Mouse (Mus musculus) kidney, postnatal 4 days (tissue): Measurements from ENCODE around the gene Gpr107.

Source experiments
- DNase-seq, 2 experiments: peaks; one replicate each; pipeline ENCODE4 v3.0.0; 2021; ENCODE audit warnings: mixed read lengths in 2 of 2

The Gpr107 gene

DNA sequence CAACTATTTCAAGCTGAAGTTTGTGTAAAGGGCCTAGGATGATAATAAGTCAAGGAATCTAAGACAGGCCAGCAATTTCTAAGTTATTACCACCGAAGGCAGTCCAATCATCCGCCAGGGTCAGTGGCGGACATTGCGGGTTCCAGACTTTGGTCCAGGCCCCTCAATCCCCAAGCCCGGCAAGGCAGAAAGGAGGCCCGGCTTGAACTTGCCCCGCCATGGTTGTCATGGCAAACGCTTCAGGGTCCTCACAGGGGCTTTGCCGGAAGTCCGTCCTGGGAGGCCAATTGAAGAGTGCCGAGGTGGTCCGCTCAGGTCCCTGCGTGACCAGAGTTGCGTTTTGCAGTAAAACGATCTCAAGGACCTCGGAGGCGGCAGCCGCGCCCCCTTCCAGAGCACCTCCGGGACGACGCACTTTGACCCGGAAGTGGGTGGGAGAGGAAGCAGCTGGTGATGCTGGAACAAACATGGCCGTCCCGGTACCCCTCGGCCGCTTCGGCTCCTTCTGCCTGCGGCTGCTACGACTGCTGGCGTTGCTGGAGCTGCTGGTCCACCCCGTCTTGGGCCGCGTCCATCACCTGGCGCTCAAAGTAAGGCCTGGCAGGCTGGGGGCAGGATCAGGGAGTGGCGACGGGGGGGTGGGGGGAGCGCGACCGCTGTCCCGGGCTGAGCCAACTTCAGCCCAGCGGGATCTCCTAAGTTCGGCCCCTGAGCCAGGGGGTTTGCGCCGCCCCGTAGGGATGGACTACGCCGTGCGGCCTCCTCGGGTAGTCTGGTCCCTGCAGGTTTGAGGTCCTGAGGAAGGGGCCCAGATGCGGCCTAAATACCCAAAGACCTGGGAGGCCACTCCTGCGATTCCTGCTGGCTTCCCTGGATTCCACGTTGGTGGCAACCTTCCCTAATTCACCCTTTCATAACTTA is at the start of gene Gpr107:
Gpr107 (plus strand) TSS at position 425 of the 921 bp plus-strand sequence.
- DNase-seq = peak; percentile 92 to 94

DNA sequence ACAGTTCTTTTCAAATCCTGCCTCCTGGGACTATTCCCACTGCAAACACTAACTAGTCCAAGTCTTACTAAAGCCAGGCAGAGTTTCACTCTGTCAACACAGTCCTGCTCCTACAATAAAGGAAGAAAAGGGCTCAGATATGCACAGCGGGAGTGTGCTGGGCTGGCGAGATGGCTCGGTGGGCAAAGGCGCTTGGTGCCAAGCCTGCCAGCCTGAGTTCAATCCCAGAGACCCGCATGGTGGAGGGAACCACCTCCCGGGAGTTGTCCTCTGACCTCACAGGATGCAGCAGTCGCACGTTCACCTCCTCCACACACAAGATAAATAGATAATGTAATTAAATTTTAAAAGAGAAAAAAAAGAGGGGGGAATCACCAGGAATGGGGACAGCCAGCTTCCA is 48.8 kb upstream of the Gpr107 start:
- DNase-seq = no peak

DNA sequence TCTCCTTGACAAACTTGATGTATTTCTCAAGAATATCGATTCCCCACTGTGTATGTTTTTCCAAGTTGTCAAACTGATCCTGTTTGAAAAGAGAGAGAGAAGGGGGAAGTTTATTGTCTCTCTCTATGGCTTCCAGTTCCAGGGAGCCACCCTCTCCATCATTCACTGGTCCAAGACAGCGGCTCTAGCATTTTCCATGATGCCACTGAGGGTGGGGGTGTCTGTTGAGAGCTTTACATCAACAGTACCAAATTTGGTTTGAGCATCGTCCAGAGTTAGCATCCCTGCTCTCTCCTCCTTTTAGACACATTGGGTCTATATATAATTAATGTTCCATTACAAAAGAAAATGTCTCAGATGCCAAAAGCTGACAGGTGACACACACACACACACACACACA is 46.8 kb upstream of the Gpr107 start:
- no peak for DNase-seq

DNA sequence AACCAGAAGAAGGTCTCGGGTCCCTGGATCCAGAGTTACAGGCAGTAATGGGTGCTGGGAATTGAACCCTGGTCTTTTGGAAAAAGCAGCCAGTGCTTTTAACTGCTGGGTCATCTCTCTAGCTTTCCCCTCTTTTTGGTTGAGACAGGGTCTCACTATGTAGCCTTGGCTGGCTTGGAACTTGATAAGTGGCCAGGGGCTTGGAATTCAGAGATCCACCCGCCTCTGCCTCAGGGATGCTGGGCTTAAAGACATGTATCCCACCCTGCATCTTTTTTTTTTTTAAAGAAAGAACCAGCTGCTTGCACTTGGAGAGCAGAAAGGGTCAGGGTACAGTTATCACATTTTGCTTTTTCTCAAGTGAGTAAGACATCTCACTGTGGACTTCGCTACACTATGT is 46.1 kb upstream of the Gpr107 start:
- no peak for DNase-seq

DNA sequence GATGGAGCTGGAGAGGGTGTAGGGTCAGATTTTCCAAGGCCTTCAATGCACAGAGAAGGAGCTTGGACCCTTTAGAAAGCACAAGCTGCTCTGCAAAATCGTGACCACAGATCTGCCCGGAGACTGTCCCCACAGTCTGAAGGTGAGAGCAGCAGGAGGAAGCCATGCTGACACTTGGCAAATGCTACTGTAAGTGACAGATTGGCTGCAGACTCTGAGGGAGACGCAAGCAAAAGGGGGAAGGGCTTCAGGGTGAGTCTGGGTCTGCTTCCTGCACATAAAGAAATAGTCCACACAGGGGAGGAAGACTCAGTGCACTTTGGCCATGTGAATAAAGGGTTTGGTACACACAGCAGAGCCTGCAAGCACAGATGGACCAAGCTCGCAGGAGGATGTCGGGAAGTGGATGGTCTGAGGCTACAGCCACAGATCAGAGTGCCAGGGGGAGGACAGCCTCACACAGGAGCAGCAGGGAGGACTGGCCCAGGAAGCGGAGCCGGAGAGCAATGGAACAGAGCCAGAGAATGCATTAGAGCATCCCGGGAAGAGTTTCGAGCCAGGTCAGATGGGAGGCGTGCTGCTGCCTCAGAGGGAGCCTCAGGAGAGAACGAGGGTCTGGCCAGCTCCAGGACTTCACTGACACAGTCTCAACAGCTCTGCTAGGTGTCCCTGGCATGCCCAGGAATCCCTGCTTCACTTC is 45.3 kb upstream of the Gpr107 start:
- DNase-seq = peak; percentile 42 to 64

DNA sequence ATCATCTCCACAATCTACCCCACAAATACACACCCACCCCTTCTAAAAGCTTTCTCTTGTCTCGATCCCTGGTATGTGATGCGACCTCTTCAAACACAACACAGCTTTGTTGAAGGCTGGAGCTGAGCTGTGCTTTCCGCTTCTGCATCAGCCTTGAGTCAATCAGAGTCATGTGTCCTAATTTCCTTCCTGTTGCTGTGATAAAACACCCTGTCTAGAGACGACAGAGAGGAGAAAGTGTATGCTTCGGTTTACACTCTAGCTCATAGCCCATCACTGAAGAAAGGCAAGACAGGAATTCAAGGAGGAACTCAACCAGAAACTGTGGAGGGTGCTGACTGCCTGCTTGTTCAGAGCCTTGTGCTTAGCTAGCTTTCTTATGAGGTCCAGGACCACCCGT is 43.9 kb upstream of the Gpr107 start:
- DNase-seq = no peak

DNA sequence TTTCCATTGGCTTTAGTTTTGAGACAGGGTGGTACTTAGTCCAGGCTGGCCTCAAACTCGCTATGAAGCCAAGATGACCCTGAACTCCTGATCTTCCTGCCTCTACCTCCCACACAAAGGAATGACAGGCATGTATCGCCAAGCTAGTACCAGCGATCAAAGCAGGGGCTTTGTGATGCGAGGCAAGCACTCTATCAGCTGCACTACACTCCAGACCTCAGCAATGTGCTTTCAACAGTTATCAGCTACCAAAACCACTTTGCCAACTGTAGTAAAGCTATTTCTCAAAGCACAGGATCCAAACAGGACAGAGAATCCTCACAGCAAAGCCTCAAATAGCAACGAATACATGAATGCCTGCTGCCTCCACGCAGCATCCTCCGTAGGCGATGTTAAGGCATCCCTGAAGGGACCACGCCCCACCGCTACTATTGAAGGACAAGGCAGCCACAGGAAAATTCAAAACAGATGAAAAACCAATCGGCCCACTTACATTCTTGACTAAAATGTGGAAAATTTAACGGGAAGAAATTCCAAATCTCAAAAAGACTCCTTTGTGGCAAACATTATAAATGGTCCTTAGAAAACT is 42.1 kb upstream of the Gpr107 start:
- no peak for DNase-seq

DNA sequence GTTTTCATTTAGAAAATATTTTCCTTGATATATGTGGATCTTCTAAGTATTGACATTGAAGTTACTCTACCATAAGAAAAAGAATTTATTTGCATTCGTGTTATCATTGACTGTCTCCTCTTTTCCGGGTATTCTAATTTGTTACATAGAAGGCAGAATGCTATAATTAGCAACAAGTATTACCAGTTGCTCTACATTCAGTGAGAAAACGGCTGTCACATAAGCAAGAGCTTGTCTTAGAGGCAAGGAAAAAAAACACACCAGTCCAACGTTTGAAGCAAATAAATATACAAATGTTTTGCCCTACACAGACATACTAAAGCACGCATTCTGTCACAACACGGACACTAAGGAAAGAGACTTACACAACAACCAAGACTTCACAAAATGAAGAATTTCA is 40.4 kb upstream of the Gpr107 start:
- no peak for DNase-seq

DNA sequence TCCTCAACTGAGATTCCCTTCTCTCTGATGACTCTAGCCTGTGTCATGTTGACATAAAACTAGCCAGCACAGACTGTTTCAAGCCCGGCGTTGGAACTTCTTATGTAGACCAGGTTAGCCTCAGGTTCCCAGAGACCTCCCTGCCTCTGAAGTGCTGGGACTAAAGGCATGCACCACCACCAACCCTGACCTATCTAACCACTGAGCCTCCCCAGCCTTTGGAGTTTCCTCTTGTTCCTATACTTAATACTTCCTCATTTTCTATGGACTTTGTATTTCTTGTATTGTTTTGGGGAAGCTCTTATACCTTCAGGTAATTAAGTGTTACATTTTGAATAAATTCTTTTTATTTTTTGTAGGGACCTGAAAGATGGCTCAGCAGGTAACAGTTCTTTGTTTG is 37.9 kb upstream of the Gpr107 start:
- DNase-seq = no peak

DNA sequence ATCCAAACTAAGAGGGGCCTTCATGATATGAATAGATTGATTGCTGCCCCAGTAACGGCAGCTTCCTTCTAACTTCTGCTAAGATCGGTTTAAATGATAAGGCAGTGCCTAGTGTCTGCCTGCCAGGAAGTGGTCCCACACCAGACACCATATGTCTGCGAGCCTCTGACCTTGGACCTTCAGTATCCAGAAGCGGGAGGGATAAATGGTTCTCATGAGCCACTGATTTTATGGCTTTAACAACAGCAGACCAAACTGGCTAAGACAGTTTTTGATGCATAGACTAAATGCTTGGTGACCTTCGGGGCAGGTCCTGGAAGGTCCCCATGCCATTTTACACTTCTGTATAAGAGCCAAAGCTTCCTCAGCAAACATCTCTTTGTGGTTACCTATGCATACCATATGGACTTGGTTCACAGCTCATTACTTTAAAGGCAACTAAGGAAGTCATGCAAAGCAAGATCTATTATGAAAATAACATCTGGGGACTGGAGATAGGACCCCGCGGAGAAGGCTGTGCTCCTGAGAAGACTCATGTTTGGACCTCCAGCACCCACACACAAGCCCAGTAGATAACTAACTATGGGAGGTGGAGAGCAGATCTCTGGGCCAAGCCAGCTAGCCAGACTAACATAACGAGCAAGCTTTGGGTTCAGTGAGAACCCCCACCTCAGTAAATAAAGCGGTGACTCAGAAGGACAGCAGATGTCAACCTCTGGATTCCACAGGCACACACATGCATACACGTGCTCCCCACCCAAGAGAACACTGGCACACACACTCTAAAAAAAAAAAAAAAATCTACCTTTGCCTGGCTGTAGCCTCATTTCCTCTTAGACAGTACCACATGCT is 36.8 kb upstream of the Gpr107 start:
- no peak for DNase-seq

DNA sequence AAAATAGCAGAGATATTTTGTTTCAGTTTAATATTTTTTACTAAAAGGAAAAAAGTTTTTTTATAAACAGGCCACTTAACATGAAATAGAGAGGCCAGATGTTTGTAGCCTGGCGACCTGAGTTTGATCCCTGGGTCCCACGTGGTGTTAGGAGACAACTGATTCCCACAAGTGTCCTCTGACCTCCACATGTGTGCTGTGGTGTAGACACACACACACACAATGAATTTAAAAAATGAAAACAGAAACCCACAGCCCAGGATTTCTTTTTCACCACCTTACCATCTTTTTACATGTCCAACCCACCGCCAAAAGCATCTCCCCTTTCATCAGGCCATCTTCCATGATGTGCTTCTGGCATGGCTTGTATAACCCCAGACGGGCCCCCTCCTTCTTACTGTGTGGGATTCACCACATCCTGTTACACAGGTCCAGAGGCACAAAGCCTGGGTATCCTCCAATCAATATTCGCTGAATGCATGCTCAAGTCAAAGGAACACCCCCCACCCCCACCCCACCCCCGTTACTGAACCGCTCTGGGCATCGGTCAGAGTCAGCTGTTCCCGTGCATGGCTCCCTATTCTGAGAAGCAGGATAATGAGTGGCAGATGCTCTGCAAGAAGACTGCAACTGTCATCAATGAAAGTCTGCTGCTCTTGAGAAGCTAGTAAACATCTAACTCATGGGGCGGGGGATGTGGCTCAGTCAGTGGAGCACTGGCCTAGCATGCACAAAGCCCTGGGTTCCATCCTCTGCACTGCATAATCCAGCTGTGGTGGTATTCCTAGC is 36.0 kb upstream of the Gpr107 start:
- no peak for DNase-seq

DNA sequence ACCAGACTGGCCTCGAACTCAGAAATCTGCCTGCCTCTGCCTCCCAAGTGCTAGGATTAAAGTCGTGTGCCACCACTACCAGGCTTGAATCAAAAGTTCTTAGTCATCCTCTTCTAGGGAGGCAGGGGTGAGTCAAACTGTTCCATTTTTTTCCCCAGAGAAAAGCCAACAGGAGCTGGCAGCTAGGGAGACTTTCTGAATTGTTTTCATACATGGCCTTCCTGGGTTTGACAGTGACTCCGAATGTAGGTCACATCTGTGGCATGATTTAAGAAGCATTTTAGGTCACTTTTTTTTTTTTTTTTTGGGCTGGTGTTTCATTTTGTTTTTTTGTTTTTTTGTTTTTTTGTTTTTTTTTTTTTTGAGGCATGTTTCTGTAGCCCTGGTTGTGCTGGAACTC is 33.9 kb upstream of the Gpr107 start:
- DNase-seq = no peak

DNA sequence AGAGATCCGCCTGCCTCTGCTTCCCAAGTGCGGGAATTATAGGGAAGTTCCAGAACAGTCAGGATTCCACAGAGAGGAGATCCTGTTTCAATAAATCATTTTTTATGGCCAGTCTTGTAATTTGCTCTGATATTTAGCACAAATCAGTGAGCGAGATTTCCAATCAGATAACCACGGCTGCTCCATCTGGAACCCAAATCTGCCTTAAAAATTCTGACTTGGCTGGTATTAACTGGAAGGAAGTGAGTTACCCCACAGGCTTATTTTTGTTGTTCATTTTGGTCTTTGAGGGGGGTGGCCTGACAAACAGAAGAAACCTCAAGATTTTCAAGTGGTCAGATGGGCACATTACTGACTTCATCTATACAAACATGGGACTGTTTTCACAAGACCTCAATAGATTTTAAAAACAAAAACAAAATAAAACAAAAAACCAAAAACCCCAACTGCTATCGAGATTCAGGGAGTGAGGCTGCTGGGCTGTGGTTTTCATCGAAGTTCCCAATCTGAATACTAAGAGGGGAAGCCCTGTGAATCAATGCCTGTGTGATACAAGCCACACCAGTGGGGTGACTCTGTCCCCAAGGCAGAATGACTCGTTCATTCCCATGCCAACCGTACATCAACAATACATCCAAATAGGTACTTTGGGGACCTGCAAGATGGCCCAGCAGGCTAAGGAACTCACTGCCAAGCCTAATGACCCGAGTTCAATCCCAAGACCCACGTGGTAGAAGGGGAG is 33.3 kb upstream of the Gpr107 start:
- DNase-seq = no peak

DNA sequence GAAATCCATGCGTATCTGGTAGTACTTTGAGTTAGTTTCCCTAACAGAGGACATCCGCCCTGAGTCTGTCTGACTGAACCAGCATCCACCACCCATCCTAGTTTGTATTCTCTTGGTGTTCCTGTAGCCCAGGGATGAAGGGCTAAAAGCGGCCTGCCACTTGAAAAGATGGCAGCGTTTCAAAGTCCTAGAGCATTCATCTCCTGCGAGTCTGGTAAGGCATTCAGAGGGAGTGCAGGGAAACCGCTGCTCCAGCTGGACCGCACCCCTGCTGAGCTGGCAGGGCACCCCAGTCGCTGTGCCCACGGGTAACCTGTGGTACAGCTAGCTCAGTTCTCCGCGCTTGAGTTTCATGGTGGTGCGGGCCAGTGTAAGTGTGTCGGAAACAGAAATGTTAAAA is 32.3 kb upstream of the Gpr107 start:
- no peak for DNase-seq

DNA sequence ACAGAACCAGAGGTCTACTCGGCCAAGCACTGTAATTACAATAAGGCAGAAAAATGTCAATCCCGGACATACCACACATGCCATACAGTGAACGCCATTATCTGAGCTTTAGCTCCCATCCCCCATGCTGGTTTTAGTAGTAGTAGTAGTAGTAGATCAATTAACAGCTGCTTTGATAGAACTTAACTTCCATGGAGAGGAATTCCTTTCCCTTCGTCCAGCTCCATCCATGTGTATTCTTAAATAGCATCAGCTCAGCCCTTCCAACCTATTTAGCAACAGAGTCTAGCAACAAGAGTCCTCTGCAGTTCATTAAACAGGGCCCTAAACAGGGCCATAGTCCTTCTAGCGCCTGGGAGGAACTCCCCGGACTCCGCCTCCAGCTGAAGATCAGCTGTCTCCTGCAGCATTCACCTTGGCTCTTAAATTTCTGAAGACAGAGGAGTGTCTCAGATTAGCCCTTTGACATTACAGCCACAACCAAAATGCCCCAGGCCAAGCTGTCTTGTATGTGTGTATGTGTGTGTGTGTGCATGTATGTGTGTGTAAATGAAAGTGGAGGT is 30.9 kb upstream of the Gpr107 start:
- peak in 1 of 2 experiments; percentile 39 for DNase-seq

DNA sequence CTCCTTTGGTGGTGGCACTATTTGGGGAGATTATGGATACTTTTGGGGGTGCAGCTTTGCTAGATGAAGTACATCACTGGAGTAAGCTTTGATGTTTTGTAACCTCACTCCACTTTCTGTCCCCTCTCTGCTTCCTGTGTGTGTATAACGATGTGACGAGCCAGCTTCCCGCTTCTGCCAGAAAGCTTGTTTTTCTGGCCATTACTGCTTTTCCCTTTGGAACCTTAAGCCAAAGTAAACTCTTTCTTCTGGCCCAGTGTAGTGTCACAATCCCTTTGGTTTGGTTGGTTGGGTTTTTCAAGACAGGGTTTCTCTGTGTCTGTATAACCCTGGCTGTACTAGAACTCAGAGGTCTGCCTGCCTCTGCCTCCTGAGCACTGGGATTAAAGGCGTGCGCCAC is 29.3 kb upstream of the Gpr107 start:
- DNase-seq = no peak

DNA sequence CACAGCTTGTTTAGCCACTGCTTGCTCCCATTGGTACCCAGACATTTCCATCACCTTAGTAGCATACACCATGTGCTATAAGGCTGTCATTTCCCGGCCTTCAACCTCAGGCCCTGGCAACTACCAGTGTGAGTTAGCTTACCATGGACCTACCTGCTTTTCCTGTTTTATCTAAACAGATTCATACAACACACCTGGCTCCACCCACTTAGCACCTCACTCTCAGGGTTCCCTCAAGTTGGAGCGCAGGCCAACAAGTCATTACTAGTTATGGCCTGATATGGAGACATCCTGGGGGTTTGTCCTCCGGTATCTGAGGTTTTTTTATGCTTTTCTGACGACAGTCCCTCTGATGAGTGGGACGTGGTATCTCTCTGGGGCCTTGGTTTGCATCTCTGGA is 28.6 kb upstream of the Gpr107 start:
- no peak for DNase-seq

DNA sequence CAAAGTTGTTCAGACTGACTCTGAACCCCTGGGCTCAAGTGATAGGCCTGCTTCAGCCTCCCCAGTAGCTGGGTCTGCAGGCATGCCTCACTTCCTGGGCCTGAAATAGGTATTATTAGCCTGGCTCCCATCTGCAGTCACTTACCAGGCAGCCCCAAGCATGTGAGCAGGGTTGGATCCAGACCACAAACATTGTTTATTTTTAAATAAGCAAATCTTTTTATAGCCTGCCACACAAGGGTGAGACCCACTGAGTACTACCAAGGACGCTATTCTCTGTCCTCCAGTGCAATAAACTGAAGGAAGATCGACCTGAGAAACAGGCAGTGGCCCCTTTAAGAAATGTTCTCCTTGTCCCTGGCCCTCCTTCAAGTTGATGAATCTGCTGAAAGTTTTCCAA is 27.4 kb upstream of the Gpr107 start:
- DNase-seq = no peak

DNA sequence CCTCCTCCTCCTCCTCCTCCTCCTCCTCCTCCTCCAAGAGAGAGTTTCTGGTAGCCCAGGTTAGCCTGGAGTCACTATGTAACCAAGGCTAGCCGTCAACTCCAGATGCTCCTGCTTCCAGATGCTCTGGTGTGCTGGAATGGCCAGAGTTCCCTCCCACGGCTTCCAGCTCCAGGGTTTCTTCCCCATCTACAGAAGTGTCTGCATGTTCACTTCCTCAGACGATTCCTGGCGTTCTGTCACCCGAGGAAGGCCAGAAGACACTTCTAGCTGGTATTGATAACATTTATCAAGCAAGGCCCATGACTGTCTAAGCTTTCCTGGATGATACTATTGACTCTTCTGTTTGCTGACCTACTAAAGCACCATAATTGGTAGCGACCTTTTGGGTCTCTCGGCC is 27.0 kb upstream of the Gpr107 start:
- DNase-seq = no peak

DNA sequence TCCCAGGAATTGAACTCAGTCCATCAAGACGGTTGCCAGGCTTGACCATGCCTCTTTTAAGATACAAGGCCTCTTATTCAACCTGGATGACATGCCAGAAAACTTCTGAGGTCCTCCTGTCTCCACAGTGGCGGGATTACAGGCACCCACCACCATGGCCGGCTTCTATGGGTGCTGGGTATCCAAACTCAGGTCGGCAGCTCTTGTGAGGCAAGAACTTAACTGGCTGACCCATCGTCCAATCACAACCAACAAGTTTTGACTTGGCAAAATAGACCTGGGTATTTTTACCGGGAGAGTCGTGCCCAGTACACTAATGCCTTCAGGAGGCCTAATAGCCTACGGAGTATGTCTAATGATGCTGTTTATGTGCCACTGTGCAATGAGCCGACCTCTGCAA is 26.1 kb upstream of the Gpr107 start:
- no peak for DNase-seq

DNA sequence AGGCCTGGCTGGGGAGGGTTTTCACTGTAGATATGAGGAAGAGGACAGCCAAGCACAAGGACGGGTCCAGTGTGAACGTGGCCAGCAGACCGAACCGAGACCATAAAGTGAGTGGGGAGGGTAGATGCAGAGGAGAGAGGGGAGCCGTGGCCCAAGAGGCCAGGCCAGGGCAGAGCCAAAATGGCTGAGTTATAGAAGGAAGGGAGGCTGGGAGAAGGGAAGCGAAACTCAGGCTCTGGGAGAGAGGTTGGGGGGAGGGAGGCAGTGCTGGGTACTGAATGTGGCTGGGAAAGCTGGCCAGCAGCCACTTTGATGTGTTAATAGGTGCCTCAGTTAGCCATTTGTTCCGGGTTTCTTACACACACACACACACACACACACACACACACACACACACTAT is 24.9 kb upstream of the Gpr107 start:
- DNase-seq = peak in 1 of 2 experiments; percentile 25
